Comparison of ENCODE assay signal across 27 mouse cellular contexts in genomic region chr1:152634638-152635037, GRCm38 (mm10).
DNase-seq lines count a peak whose midpoint lies in the region; ATAC-seq and TF ChIP-seq lines count a peak whose summit lies in the region.
"Had no signal": no experiment of that assay in that cellular context is flagged by ENCODE, and none has a peak within 500 bp of the region (broad histone marks: within the 10 kb centered on the region; RNA-seq: fewer than 3 reads in every experiment).

No protein-coding gene starts in this region.

- H3K4me2 ChIP-seq in limb, embryonic 15.5 days, result no peak overlapping the region
- H3K4me2 ChIP-seq: embryonic facial prominence, embryonic 12.5 days; embryonic facial prominence, embryonic 15.5 days; forebrain, embryonic 13.5 days; heart, embryonic 13.5 days; hindbrain, embryonic 14.5 days had no signal

- intact Hi-C loops in gastrocnemius, adult 2 months (cut with DNase I), result no loop called here
- intact Hi-C loops in gastrocnemius, postnatal 14 days (cut with DNase I; ENCODE audit: low total_unique reads), result no loop called here

- no peak for ATAC-seq in limb, embryonic 15.5 days (ENCODE audit: insufficient number of reproducible peaks, low FRiP score, low TSS enrichment, low read depth)
- ATAC-seq: forebrain, embryonic 13.5 days; forebrain, postnatal 0 days; hindbrain, postnatal 0 days; inflammation-experienced regulatory T-cells, adult 6 months had no signal

- H3K36me3 ChIP-seq in limb, embryonic 15.5 days, result no peaks in the 10 kb centered on the region
- H3K36me3 ChIP-seq in limb, embryonic 10.5 days, result no peaks in the 10 kb centered on the region
- H3K36me3 ChIP-seq: embryonic facial prominence, embryonic 12.5 days; embryonic facial prominence, embryonic 15.5 days; forebrain, embryonic 10.5 days; heart, embryonic 13.5 days had no signal

- no peak overlapping the region for H3K4me3 ChIP-seq in gastrocnemius, adult 2 months
- no peak overlapping the region for H3K4me3 ChIP-seq in limb, embryonic 15.5 days
- no peak overlapping the region for H3K4me3 ChIP-seq in limb, embryonic 10.5 days
- no peak overlapping the region for H3K4me3 ChIP-seq in embryonic fibroblast, embryonic 13.5 days (ENCODE audit: insufficient read depth, low read length)
- H3K4me3 ChIP-seq: embryonic facial prominence, embryonic 12.5 days; embryonic facial prominence, embryonic 15.5 days; erythroblast, embryonic 14.5 days; forebrain, embryonic 10.5 days; forebrain, embryonic 13.5 days; heart, adult 2 months; heart, embryonic 10.5 days; heart, embryonic 13.5 days had no signal

- H3K9me3 ChIP-seq in limb, embryonic 15.5 days, result no peaks in the 10 kb centered on the region
- no peaks in the 10 kb centered on the region for H3K9me3 ChIP-seq in limb, embryonic 10.5 days (replicated peaks)
- H3K9me3 ChIP-seq: embryonic facial prominence, embryonic 15.5 days; forebrain, embryonic 13.5 days; heart, embryonic 10.5 days; heart, embryonic 13.5 days had no signal

- WGBS in limb, embryonic 15.5 days, result 56% methylated on average over 5 of the region's 5 CpGs
- 84% methylated on average over 5 of the region's 5 CpGs for WGBS in limb, embryonic 10.5 days

- DNase-seq in gastrocnemius, adult 2 months, result no peak
- DNase-seq in gastrocnemius, postnatal 14 days, result no peak
- DNase-seq in limb, embryonic 10.5 days (ENCODE audit: low spot score), result no peak
- DNase-seq in thymus, postnatal 4 days, result no peak
- no peak for DNase-seq in right cerebral cortex, postnatal 10 days (ENCODE audit: low spot score in 2 of 2)
- DNase-seq: adrenal gland, adult 8-10 months; adrenal gland, postnatal 25 days; cerebellum, adult 18-20 months; cerebellum, adult 9-11 months; cerebellum, postnatal 25 days; forebrain, postnatal 0 days; gastrocnemius, postnatal 36 days; heart, adult 2 months; heart, postnatal 14 days; heart, postnatal 4 days had no signal

- H3K9ac ChIP-seq in limb, embryonic 15.5 days, result no peak overlapping the region
- H3K9ac ChIP-seq: embryonic facial prominence, embryonic 12.5 days; embryonic facial prominence, embryonic 15.5 days; forebrain, embryonic 13.5 days; forebrain, postnatal 0 days; heart, embryonic 13.5 days; hindbrain, embryonic 14.5 days had no signal

- TF ChIP-seq POLR2A in embryonic fibroblast, embryonic 13.5 days (IDR thresholded peaks at IDR 0.05; ENCODE audit: low read depth, low read length), result no peak

- H3K27ac ChIP-seq in gastrocnemius, adult 2 months, result peak overlapping the region; percentile 57
- H3K27ac ChIP-seq in limb, embryonic 15.5 days, result peak overlapping the region; percentile 51; the same call in 1 of the 2 replicates
- no peak overlapping the region for H3K27ac ChIP-seq in limb, embryonic 10.5 days
- peak overlapping the region; percentile 74 for H3K27ac ChIP-seq in embryonic fibroblast, embryonic 13.5 days (ENCODE audit: insufficient read depth, low read length)
- H3K27ac ChIP-seq: embryonic facial prominence, embryonic 12.5 days; embryonic facial prominence, embryonic 15.5 days; forebrain, embryonic 10.5 days; forebrain, embryonic 13.5 days; heart, adult 2 months; heart, embryonic 10.5 days; heart, embryonic 13.5 days; hindbrain, embryonic 14.5 days; hindbrain, postnatal 0 days had no signal

- TF ChIP-seq CTCF in gastrocnemius, adult 2 months (IDR thresholded peaks at IDR 0.05), result no peak
- no peak for TF ChIP-seq CTCF in embryonic fibroblast, embryonic 13.5 days (IDR thresholded peaks at IDR 0.05; ENCODE audit: borderline replicate concordance, insufficient read depth, low read length)

- H3K27me3 ChIP-seq in limb, embryonic 15.5 days, result no peaks in the 10 kb centered on the region
- H3K27me3 ChIP-seq in limb, embryonic 10.5 days (ENCODE audit: low read depth, poor library complexity, severe bottlenecking), result no peaks in the 10 kb centered on the region
- H3K27me3 ChIP-seq: embryonic facial prominence, embryonic 12.5 days; embryonic facial prominence, embryonic 15.5 days; forebrain, embryonic 13.5 days; heart, embryonic 13.5 days had no signal

- H3K4me1 ChIP-seq in limb, embryonic 15.5 days, result peaks cover 16% of the 10 kb centered on the region
- H3K4me1 ChIP-seq in limb, embryonic 10.5 days, result no peaks in the 10 kb centered on the region
- no peaks in the 10 kb centered on the region for H3K4me1 ChIP-seq in embryonic fibroblast, embryonic 13.5 days (ENCODE audit: control insufficient read depth, insufficient read depth, low read length)
- H3K4me1 ChIP-seq: embryonic facial prominence, embryonic 12.5 days; heart, embryonic 10.5 days had no signal
